Mouse (Mus musculus): Measurements from ENCODE around the gene Cerk.
"Not testable (repeated sequence)": the region's sequence is repeated elsewhere in the genome, so short reads cannot be mapped to it uniquely, and the experiment has no call there.

Cerk gene

DNA sequence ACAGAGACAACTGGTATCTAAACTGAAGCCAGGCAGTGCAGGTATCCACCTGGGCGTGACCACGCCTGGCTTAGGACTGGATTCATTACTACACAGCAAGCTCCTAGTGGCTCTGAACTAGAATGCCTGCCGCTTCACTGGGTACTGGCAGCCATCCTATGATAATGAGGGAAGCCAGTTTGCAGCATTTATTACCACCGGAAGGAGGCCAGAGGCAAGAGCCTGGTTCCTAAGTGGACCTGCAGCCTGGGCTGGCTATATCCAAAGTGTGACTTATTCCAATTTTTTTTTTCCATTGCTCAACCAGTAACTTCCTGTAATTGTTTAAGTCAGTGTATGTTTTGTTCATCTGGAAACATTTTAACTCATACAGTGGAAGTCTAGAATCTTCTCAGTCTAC lies 20.4 kb upstream of the Cerk start:
- DNase-seq (ENCODE audit: low spot score in 2 of 2) = no peak

DNA sequence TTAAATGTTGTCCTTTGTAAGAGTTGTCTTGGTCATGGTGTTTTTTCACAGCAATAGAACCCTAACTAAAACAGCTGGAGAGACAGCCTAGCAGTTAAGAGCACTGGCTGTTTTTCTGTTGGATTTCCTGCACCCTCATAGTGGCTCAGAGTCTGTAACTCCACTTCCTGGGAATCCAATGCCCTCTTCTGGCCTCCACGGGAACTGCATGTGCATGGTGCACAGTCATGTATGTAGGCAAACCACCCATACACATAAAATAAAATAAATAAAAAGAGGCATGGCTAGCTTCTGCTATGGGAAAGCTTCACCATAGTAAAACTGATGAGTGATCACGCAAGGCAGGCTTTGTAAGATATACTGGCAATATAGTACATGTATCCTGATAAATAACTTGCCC lies 19.4 kb upstream of the Cerk start:
- no peak for DNase-seq (ENCODE audit: low spot score in 2 of 2)

GRCm38 (mm10) chr15:86203942-86204561 lies 18.1 kb upstream of the Cerk start:
- DNase-seq (ENCODE audit: low spot score in 2 of 2) = no peak

DNA sequence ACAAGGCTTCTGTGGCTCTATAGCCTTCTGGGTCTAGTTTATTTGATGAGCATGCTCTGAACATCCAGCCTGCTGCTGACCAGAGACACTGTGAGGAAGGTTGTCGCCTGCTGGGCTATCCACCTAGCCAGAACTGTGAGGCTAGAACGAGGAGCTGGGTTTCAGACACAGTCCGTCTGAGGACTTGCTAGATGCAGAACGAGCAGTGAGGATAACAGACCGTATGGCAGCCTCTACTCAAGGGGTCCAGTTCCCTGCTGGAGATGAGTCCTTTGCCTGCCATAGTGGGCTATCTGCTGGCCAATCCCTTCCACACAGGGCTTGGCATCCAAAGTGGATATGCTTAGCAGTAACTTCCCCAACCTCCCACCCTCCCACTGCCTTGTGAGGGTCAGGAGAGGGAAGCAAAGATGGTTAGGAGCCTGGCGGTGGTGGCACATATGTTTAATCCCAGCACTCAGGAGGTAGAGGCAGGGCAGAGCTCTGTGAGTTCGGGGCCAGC lies 17.4 kb upstream of the Cerk start:
- no peak for DNase-seq (ENCODE audit: low spot score in 2 of 2)

- no peak for DNase-seq (ENCODE audit: low spot score in 2 of 2)
These were observed 16.7 kb upstream of the Cerk start for GRCm38 (mm10) chr15:86202640-86203039.

- DNase-seq (ENCODE audit: low spot score in 2 of 2) = no peak
These were observed 15.9 kb upstream of the Cerk start for GRCm38 (mm10) chr15:86201696-86202330.

- no peak for DNase-seq (ENCODE audit: low spot score in 2 of 2)
These were observed 15.2 kb upstream of the Cerk start for GRCm38 (mm10) chr15:86201095-86201494.

DNA sequence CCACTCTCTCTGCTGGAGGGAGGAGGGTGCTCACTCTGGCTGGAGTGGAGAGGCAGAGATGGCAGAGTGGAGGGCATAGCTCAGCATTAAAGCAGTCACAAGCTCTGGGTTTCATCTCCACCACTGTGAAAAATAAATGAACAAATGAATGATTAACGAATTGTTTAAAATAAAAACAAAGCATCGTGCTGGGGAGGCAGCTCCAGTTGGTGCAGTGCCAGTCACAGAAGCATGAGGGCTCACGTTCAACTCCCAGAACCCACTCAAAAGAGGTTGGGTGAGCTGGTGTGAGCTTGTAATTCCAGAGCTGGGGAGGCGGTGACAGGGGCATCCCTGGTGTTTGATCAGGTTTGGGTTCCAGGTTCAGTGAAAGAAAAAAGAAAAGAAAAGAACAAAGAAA lies 14.2 kb upstream of the Cerk start:
- DNase-seq (ENCODE audit: low spot score in 2 of 2) = no peak

- no peak for DNase-seq (ENCODE audit: low spot score in 2 of 2)
These were observed 13.5 kb upstream of the Cerk start for GRCm38 (mm10) chr15:86199482-86199881.

DNA sequence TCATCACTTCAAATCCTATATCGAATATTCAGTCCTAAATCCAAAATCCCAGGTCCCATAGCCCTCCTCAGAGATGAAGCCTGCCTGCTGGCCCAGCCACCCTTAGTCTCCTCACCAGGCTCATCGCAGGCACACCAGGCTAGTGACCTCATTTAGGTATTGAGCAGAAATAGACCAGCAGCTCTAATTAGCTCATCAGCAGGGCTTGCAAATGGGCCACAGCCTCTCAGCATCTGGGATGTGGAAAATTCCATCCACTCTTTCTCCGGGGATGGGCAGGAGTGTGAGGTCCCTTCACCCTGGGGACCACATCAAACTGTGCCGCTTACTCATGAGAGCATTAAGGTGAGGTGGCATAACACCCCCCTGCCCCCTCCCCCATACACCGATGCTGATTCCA lies 13.1 kb upstream of the Cerk start:
- no peak for DNase-seq (ENCODE audit: low spot score in 2 of 2)

DNA sequence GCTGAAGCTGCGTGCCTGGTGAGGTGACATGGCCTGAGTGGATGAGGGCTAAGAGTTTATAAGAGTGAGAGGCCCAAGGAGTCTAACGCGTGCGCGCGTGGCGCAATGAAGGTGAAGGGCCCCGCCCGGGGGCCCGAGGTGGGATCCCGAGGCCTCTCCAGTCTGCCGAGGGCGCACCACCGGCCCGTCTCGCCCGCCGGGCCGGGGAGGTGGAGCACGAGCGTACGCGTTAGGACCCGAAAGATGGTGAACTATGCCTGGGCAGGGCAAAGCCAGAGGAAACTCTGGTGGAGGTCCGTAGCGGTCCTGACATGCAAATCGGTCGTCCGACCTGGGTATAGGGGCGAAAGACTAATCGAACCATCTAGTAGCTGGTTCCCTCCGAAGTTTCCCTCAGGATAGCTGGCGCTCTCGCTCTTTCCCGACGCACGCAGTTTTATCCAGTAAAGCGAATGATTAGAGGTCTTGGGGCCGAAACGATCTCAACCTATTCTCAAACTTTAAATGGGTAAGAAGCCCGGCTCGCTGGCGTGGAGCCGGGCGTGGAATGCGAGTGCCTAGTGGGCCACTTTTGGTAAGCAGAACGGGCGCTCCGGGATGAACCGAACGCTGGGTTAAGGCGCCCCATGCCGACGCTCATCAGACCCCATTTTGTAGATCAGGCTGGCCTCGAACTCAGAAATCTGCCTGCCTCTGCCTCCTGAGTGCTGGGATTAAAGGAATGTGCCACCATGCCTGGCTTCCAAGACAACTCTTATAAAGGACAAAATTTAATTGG lies 8.9 kb upstream of the Cerk start:
- not testable (repeated sequence) for DNase-seq (ENCODE audit: low spot score in 2 of 2)

GRCm38 (mm10) chr15:86191933-86192332 lies 6.0 kb upstream of the Cerk start:
- DNase-seq (ENCODE audit: low spot score in 2 of 2) = no peak

GRCm38 (mm10) chr15:86191505-86191904 lies 5.6 kb upstream of the Cerk start:
- no peak for DNase-seq (ENCODE audit: low spot score in 2 of 2)

- DNase-seq (ENCODE audit: low spot score in 2 of 2) = no peak
These were observed 4.4 kb upstream of the Cerk start for GRCm38 (mm10) chr15:86190387-86190786.

GRCm38 (mm10) chr15:86188746-86189470 lies 3.0 kb upstream of the Cerk start:
- DNase-seq (ENCODE audit: low spot score in 2 of 2) = peak in 1 of 2 experiments; percentile 66

DNA sequence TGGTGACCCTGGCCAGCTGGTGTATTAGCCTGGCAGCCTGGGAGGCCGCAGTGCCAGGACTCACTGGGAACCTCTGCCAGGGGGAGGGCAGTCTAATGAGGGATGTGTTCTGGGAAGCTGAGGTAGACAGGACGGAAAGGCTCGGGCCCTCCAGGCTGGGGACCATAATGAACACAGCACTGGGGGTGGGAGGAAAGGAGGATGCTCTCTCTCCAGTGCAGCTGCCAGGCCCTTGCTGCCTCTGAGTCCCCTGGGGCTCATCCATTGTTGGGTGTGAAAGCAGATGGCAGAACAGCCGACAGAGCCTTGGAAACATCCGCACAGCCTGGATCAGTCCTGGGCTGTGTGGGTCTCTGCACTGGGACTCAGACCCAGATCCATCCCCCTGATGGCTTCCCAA lies 2.2 kb upstream of the Cerk start:
- no peak for DNase-seq (ENCODE audit: low spot score in 2 of 2)

- DNase-seq (ENCODE audit: low spot score in 2 of 2) = no peak
These were observed 745 bp upstream of the Cerk start for GRCm38 (mm10) chr15:86186686-86187085.

GRCm38 (mm10) chr15:86184851-86185688 lies 871 bp downstream of the Cerk start:
- peak in 1 of 2 experiments; percentile 44 for DNase-seq (ENCODE audit: low spot score in 2 of 2)

- DNase-seq (ENCODE audit: low spot score in 2 of 2) = no peak
These were observed 1.9 kb downstream of the Cerk start for GRCm38 (mm10) chr15:86184071-86184470.

- DNase-seq (ENCODE audit: low spot score in 2 of 2) = no peak
These were observed 2.5 kb downstream of the Cerk start for GRCm38 (mm10) chr15:86183484-86183883.

- DNase-seq (ENCODE audit: low spot score in 2 of 2) = no peak
These were observed 3.3 kb downstream of the Cerk start for GRCm38 (mm10) chr15:86182646-86183045.
